Comparison of ENCODE assay signal across 8 mouse cellular contexts in the genomic region with DNA sequence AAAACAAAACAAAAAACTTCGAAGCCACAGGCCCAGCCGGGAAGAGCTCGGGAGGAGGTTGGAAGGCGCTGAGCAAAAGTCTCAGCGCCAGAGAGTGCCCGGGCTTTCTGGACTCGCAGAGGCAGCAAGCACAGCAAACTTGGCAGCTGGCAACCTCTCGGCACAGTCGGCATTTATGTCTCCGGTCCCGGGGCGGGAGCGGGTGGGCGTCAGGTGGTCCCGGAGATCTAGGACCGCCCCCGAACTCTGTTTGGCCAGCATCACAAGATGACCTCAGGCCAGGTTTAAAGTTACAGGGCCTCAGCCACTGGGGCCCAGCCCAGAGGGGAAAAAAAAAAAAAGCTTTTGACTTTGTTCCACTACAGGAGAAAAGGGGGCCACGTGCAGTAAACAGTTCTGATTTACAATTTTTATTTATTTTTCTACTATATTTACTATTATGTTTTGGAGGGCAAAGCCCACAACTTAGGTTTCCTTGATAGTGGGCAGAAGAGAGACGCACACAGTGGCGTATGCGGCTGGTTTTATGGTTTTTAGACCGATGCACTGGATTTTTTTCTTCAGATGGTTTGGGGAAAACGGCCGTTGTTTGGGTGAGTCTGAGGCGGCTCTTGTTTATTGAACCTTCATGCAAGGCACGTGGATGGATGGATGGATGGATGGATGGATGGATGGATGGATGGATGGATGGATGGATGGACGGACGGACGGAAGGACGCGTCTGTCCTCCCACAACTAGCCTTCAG. TPM values are rescaled to one million over a fixed set of nuclear protein-coding genes. Genes with fewer than 3 reads are reported as not detected.
DNase-seq lines count a peak whose midpoint lies in the region; ATAC-seq lines count a peak whose summit lies in the region.

A gene (minus strand): TSS at position 240 of the 746 bp plus-strand sequence.

- H3K9me3 ChIP-seq in forebrain, embryonic 16.5 days (ENCODE audit: control insufficient read depth, low read length), result no peaks in the 10 kb centered on the region
- no peaks in the 10 kb centered on the region for H3K9me3 ChIP-seq in lung, embryonic 16.5 days (ENCODE audit: control insufficient read depth, low read length)

- ATAC-seq in forebrain, embryonic 16.5 days, result peak; percentile 53
- ATAC-seq in lung, embryonic 16.5 days (ENCODE audit: low read depth), result peak; percentile 53

- peak within 1 kb of the TSS; percentile 44 for H3K9ac ChIP-seq in forebrain, embryonic 16.5 days (replicated peaks; ENCODE audit: low read depth, low read length)
- peak within 1 kb of the TSS; percentile 57 for H3K9ac ChIP-seq in lung, embryonic 16.5 days (ENCODE audit: low read length)

- no peaks in the 10 kb centered on the region for H3K27me3 ChIP-seq in forebrain, embryonic 16.5 days (replicated peaks; ENCODE audit: control insufficient read depth, insufficient read depth, low read length)
- no peaks in the 10 kb centered on the region; the same call in 1 of the 2 replicates for H3K27me3 ChIP-seq in lung, embryonic 16.5 days (ENCODE audit: control insufficient read depth, insufficient read depth, low read depth, low read length)

- H3K36me3 ChIP-seq in forebrain, embryonic 16.5 days (ENCODE audit: control insufficient read depth, insufficient read depth), result no peaks in the 10 kb centered on the region
- no peaks in the 10 kb centered on the region for H3K36me3 ChIP-seq in lung, embryonic 16.5 days (ENCODE audit: control insufficient read depth, insufficient read depth, low read length)

- intact Hi-C loops in heart, postnatal 36 days (cut with DNase I), result no loop called here

- peaks cover 30% of the 10 kb centered on the region for H3K4me1 ChIP-seq in forebrain, embryonic 16.5 days (replicated peaks; ENCODE audit: control insufficient read depth, insufficient read depth, low read length)
- peaks cover 19% of the 10 kb centered on the region for H3K4me1 ChIP-seq in lung, embryonic 16.5 days (replicated peaks; ENCODE audit: control insufficient read depth, insufficient read depth, low read length)

- peak; percentile 12 for DNase-seq in kidney, adult 11 months
- DNase-seq in kidney, adult 8-10 months, result no peak
- DNase-seq in heart, postnatal 36 days, result peak; percentile 36 to 44
- peak; percentile 39 to 58 for DNase-seq in layer of hippocampus, postnatal 14 days (ENCODE audit: low spot score in 2 of 2)
- peak; percentile 80 for DNase-seq in retina, postnatal 1 day
- no peak for DNase-seq in spleen, postnatal 14 days (ENCODE audit: low spot score in 2 of 2)

- peak within 1 kb of the TSS; percentile 39 for H3K27ac ChIP-seq in forebrain, embryonic 16.5 days (ENCODE audit: low read length)
- no peak within 1 kb of the TSS for H3K27ac ChIP-seq in lung, embryonic 16.5 days (ENCODE audit: low read length)

- 2% methylated on average over 31 of the region's 31 CpGs for WGBS in forebrain, embryonic 16.5 days
- WGBS in lung, embryonic 16.5 days, result 2% methylated on average over 31 of the region's 31 CpGs

- H3K4me3 ChIP-seq in forebrain, embryonic 16.5 days (replicated peaks; ENCODE audit: low read length), result peak within 1 kb of the TSS; percentile 44
- peak within 1 kb of the TSS; percentile 47 for H3K4me3 ChIP-seq in lung, embryonic 16.5 days (ENCODE audit: low read length)

- peak within 1 kb of the TSS; percentile 58 for H3K4me2 ChIP-seq in forebrain, embryonic 16.5 days (ENCODE audit: low read length)
- peak within 1 kb of the TSS; percentile 60 for H3K4me2 ChIP-seq in lung, embryonic 16.5 days (ENCODE audit: low read depth, low read length)

RNA-seq across cellular contexts. Expression of the gene that starts here (rescaled TPM):
- 41.3 and 53.3 TPM in 2 replicates for polyA plus RNA-seq in forebrain, embryonic 16.5 days (2015; fragmentation: Nextera tagmentation; extraction: Ambion mirVana)
- total RNA-seq in heart, postnatal 36 days (2021), result 1 to 10 TPM; 5.8 to 8.3 TPM
- total RNA-seq in layer of hippocampus, postnatal 14 days (2021), result 10 to 100 TPM; 14.2 to 19.7 TPM
- 58.2 and 67.6 TPM in 2 replicates for polyA plus RNA-seq in lung, embryonic 16.5 days (2015; fragmentation: Nextera tagmentation; extraction: Ambion mirVana)

Comparison
In these comparisons a context has a peak if more than half of its experiments do, and no peak if none do; other contexts are left out.
1. DNase-seq: peak in kidney, adult 11 months (single experiment), heart, postnatal 36 days (2 of 2), layer of hippocampus, postnatal 14 days (2 of 2) and retina, postnatal 1 day (single experiment); none in kidney, adult 8-10 months (0 of 2) and spleen, postnatal 14 days (0 of 2).